Mouse (Mus musculus) cortical plate, adult 2 months (tissue): ENCODE measurements around the gene Asb17.

Experiments used
- CTCF ChIP-seq: fragments of 200-500 bp; IDR thresholded peaks from 2 replicates; pipeline ENCODE4 v1.5.1; 2011; ENCODE audit warnings: mild to moderate bottlenecking, control low read depth, low read length; ENCODE audit not compliant: insufficient read depth; ENCODE audit errors: extremely low read depth
- POLR2A ChIP-seq: fragments of 200-500 bp; IDR thresholded peaks from 2 replicates; pipeline ENCODE4 v1.6.1; 2011; ENCODE audit warnings: mild to moderate bottlenecking, low read length, control low read depth; ENCODE audit not compliant: insufficient read depth; ENCODE audit errors: extremely low read depth

DNA sequence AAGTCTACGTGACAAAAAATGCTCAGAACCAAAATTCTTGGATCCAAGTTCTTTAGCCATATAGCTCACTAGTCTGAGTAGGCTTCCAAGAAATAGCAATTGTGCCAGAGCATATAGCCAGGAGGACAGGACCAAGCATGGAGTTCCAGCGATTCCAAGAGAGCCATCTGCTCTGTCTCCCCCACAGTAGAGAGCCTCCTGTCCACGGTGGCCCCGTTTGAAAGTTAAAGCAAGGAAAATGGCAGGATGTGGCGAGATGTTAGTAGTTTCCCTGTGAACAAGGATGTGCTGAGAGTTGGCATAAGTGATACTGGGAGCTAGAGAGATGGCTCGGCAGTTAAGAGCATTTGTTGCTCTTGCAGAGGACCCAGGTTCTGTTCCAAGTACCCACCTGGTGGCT, 42.5 kb upstream of the Asb17 start:
- TF ChIP-seq POLR2A (no peak), CTCF (no peak)
